Mouse (Mus musculus) ES-E14 (cell line): Measurements from ENCODE around the gene Mvb12a. TPM values are rescaled to one million over a fixed set of nuclear protein-coding genes. Genes with fewer than 3 reads are reported as not detected.

Experiments used
- DNase-seq: peaks from one replicate; pipeline ENCODE4 v3.0.0-alpha.2; 2013; ENCODE audit warnings: low read depth, low spot score
- H3K27ac ChIP-seq: 2 replicates; pipeline ENCODE4 v1.5.1; 2012; ENCODE audit warnings: low read depth, mild to moderate bottlenecking, low read length, moderate library complexity, mixed read lengths; ENCODE audit not compliant: poor library complexity, insufficient read depth, severe bottlenecking
- H3K36me3 ChIP-seq: 2 replicates; pipeline ENCODE4 v1.6.1; 2012; ENCODE audit warnings: mild to moderate bottlenecking, low read length, moderate library complexity, mixed read lengths; ENCODE audit not compliant: control insufficient read depth, poor library complexity, insufficient read depth, severe bottlenecking
- H3K4me1 ChIP-seq, 2 experiments: fragments of 150-350 bp in 1 of 2; sonication (generic) in 1 of 2; 2 replicates each; pipeline ENCODE4 v1.6.1; 2012; ENCODE audit warnings: low read length in 2 of 2, mild to moderate bottlenecking in 1 of 2, mixed read lengths in 1 of 2; ENCODE audit not compliant: control insufficient read depth in 2 of 2, insufficient read depth in 2 of 2, poor library complexity in 1 of 2
- H3K4me3 ChIP-seq, 2 experiments: fragments of 150-350 bp in 1 of 2; sonication (generic) in 1 of 2; 2 replicates each; pipeline ENCODE4 v1.5.1; 2012; ENCODE audit warnings: low read length in 2 of 2, low read depth in 1 of 2, mild to moderate bottlenecking in 1 of 2, mixed read lengths in 1 of 2; ENCODE audit not compliant: insufficient read depth in 1 of 2, poor library complexity in 1 of 2, severe bottlenecking in 1 of 2
- H3K9ac ChIP-seq: 2 replicates; pipeline ENCODE4 v1.6.1; 2012; ENCODE audit warnings: low read depth, mild to moderate bottlenecking, low read length, mixed read lengths; ENCODE audit not compliant: poor library complexity, insufficient read depth, severe bottlenecking
- H3K9me3 ChIP-seq: fragments of 150-350 bp; sonication (generic); 2 replicates; pipeline ENCODE4 v1.6.1; 2012; ENCODE audit warnings: low read depth, mild to moderate bottlenecking, low read length; ENCODE audit not compliant: control insufficient read depth, insufficient read depth
- CHD2 ChIP-seq: IDR thresholded peaks from 2 replicates; pipeline ENCODE4 v1.6.1; 2014; ENCODE audit warnings: mild to moderate bottlenecking, low read depth, low read length, inconsistent platforms
- HCFC1 ChIP-seq: IDR thresholded peaks from 2 replicates; pipeline ENCODE4 v1.6.1; 2012; ENCODE audit warnings: low read length, inconsistent platforms, borderline replicate concordance; ENCODE audit not compliant: insufficient read depth
- MAFK ChIP-seq: IDR thresholded peaks from 2 replicates; pipeline ENCODE4 v1.6.1; 2014; ENCODE audit warnings: mild to moderate bottlenecking, low read depth, low read length, inconsistent platforms; ENCODE audit not compliant: insufficient read depth
- ZC3H11A ChIP-seq: IDR thresholded peaks from 2 replicates; pipeline ENCODE4 v1.6.1; 2012; ENCODE audit warnings: low read depth, mild to moderate bottlenecking, inconsistent platforms, low read length, borderline replicate concordance
- ZNF384 ChIP-seq: IDR thresholded peaks from 2 replicates; pipeline ENCODE4 v1.6.1; 2012; ENCODE audit warnings: low read depth, low read length, inconsistent platforms
- in situ Hi-C, 2 experiments: fragments of 600-800 bp; cut with MboI; formaldehyde crosslinking; loops; one replicate each; pipeline ENCODE4 v1.15.1; 2025; ENCODE audit warnings: low sequenced_read_pairs in 2 of 2, inconsistent platforms in 1 of 2; ENCODE audit not compliant: unreplicated experiment in 2 of 2
- total RNA-seq: library from RNA; depleted of rRNA; stranded (reverse); fragments of 300-350 nt; gene quantifications from 2 replicates; pipeline ENCODE4 v1.2.3, GENCODE M21; 2012

Gene Mvb12a
- total RNA-seq, 1 experiment: 50.4 TPM

DNA sequence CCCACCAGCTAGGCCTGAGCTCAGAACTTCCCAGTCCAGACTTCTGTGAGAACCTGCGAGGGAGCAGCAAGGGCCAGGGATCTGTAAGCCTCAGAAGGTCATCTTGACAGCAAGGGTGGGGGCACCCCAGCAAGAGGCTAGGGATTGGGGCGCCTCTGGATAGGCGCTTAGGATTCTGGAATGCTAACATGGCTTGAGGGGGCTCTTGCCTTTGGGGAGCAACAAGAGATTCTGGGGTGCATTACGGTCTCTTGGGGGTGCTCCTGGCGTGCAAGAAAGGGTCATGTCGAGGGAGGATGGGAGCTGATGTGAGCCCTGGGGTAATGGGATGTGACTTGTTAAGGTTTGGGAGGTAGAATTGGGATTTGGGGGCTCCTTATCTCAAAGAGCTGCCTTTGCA is 26.2 kb downstream of the Mvb12a start:
- H3K27ac ChIP-seq: 0 out of 2 replicates have a peak overlapping the region, but pooled peaks have one; percentile 29
- no peak for DNase-seq
- peaks cover 0 to 19% of the 10 kb centered on the region in 2 experiments; a peak in 2 of 4 replicates for H3K4me1 ChIP-seq
- no peak for TF ChIP-seq CHD2
- TF ChIP-seq HCFC1: no peak
- TF ChIP-seq ZC3H11A: no peak
- TF ChIP-seq MAFK: no peak
- TF ChIP-seq ZNF384: no peak
- no peak overlapping the region for H3K9ac ChIP-seq
- peak overlapping the region; percentile 76 to 98 for H3K4me3 ChIP-seq
- H3K36me3 ChIP-seq: no peaks in the 10 kb centered on the region
- in situ Hi-C loops: no loop called here
- H3K9me3 ChIP-seq: no peaks in the 10 kb centered on the region

- Histone ChIP-seq H3K27ac (peak overlapping the region; percentile 92), H3K9me3 (no peaks in the 10 kb centered on the region), H3K4me1 (peaks cover 0 to 19% of the 10 kb centered on the region in 2 experiments; a peak in 2 of 4 replicates), H3K36me3 (no peaks in the 10 kb centered on the region), H3K9ac (peak overlapping the region; percentile 89), H3K4me3 (peak overlapping the region; percentile 76 to 98)
- peak; percentile 99 for DNase-seq
- TF ChIP-seq CHD2 (no peak), HCFC1 (0 out of 2 replicates have a peak, but pooled peaks have one; percentile 10)
- in situ Hi-C loops: no loop called here
These were observed 26.9 kb downstream of the Mvb12a start for GRCm38 (mm10) chr8:71569366-71570290.

DNA sequence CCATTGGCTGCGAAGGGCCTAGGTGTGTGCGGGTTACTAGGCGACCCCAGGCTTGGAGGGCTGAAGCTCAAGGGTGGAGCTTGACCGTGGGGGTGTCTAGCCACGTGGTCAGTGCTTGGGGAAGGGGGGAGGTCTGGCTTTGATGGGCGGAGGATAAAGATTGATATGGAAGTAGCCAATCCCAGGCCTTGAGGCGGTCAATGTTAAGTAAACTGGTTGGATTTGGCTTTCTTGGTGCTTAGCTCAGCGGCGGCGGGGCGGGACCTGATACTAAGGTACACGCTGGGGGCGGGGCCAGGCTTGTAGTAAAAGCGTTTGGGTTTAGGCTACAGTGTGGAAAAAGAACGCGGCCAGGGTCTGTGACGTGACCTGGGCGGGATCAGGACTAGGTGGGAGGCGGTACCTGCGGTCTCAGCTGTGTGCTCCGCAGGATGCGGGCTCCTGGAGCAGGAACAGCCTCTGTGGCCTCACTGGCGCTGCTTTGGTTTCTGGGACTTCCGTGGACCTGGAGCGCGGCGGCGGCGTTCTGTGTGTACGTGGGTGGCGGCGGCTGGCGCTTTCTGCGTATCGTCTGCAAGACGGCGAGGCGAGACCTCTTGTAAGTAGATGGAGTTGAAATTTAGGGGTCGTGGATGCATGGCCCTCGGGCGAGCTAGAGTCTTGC is 27.7 kb downstream of the Mvb12a start:
- Histone ChIP-seq H3K27ac (peak overlapping the region; percentile 76; the same call in 1 of the 2 replicates), H3K4me1 (peaks cover 0 to 19% of the 10 kb centered on the region in 2 experiments; a peak in 2 of 4 replicates), H3K9me3 (no peaks in the 10 kb centered on the region), H3K9ac (peak overlapping the region; percentile 77), H3K36me3 (no peaks in the 10 kb centered on the region), H3K4me3 (peak overlapping the region; percentile 76 to 98)
- DNase-seq: peak; percentile 100
- TF ChIP-seq ZNF384 (no peak), MAFK (0 out of 2 replicates have a peak, but pooled peaks have one; percentile 6)
- in situ Hi-C loops: no loop called here

- Histone ChIP-seq H3K36me3 (no peaks in the 10 kb centered on the region), H3K9me3 (no peaks in the 10 kb centered on the region), H3K4me3 (no peak overlapping the region), H3K27ac (no peak overlapping the region), H3K4me1 (peaks cover 0 to 19% of the 10 kb centered on the region in 2 experiments; a peak in 2 of 4 replicates), H3K9ac (no peak overlapping the region)
- DNase-seq: no peak
- TF ChIP-seq CHD2: no peak
- in situ Hi-C loops: no loop called here
These were observed 29.4 kb downstream of the Mvb12a start for GRCm38 (mm10) chr8:71572077-71572476.
